Mouse (Mus musculus) MEL (cell line): ENCODE measurements at regions not wholly inside any gene's neighbourhood (a gene's known extent, or its start where the extent isn't known, plus 50 kb on each side); places are given as distances from the start of the nearest gene placed in this dataset.

Source experiments
- CHD2 ChIP-seq: IDR thresholded peaks from 2 replicates; pipeline ENCODE4 v1.6.1; 2011; ENCODE audit warnings: low read length, improper control_type of control experiment
- CTCF ChIP-seq, 3 experiments: IDR thresholded peaks in 2 of 3; conservative IDR thresholded peaks in 1 of 3; 2 replicates each; pipeline ENCODE4 v1.5.1; 2011 to 2012; ENCODE audit warnings: low read length in 3 of 3, low read depth in 2 of 3, mild to moderate bottlenecking in 2 of 3, improper control_type of control experiment in 1 of 3, inconsistent platforms in 1 of 3, mixed read lengths in 1 of 3, moderate library complexity in 1 of 3; ENCODE audit not compliant: control insufficient read depth in 1 of 3, insufficient read depth in 1 of 3, poor library complexity in 1 of 3, severe bottlenecking in 1 of 3
- ETS1 ChIP-seq: IDR thresholded peaks from 2 replicates; pipeline ENCODE4 v1.6.1; 2012; ENCODE audit warnings: low read depth, mild to moderate bottlenecking, inconsistent platforms, low read length, improper control_type of control experiment, moderate library complexity
- GATA1 ChIP-seq: IDR thresholded peaks from 2 replicates; pipeline ENCODE4 v1.6.1; 2011; ENCODE audit warnings: low read depth, low read length, improper control_type of control experiment
- MAX ChIP-seq: IDR thresholded peaks from 2 replicates; pipeline ENCODE4 v1.6.1; 2011; ENCODE audit warnings: low read length, improper control_type of control experiment
- MXI1 ChIP-seq: IDR thresholded peaks from 2 replicates; pipeline ENCODE4 v1.6.1; 2011; ENCODE audit warnings: mild to moderate bottlenecking, low read depth, low read length, improper control_type of control experiment
- MYC ChIP-seq: IDR thresholded peaks from 2 replicates; pipeline ENCODE4 v1.6.1; 2011; ENCODE audit warnings: low read depth, mild to moderate bottlenecking, low read length, improper control_type of control experiment, moderate library complexity
- NELFE ChIP-seq: IDR thresholded peaks from 2 replicates; pipeline ENCODE4 v1.6.1; 2011; ENCODE audit warnings: low read depth, low read length, improper control_type of control experiment
- NRF1 ChIP-seq: IDR thresholded peaks from 2 replicates; pipeline ENCODE4 v1.6.1; 2014; ENCODE audit warnings: low read depth, mild to moderate bottlenecking, inconsistent platforms, low read length, improper control_type of control experiment, moderate library complexity; ENCODE audit not compliant: poor library complexity, insufficient read depth, severe bottlenecking
- POLR2A ChIP-seq, 2 experiments: IDR thresholded peaks; 2 replicates each; pipeline ENCODE4 v1.6.1; 2011 to 2012; ENCODE audit warnings: low read length in 2 of 2, mild to moderate bottlenecking in 2 of 2, control low read depth in 1 of 2, improper control_type of control experiment in 1 of 2, low read depth in 1 of 2, moderate library complexity in 1 of 2; ENCODE audit not compliant: control insufficient read depth in 1 of 2, insufficient read depth in 1 of 2, poor library complexity in 1 of 2
- TAL1 ChIP-seq: IDR thresholded peaks from 2 replicates; pipeline ENCODE4 v1.6.1; 2012; ENCODE audit warnings: mild to moderate bottlenecking, inconsistent platforms, low read length, moderate library complexity, mixed read lengths
- USF1 ChIP-seq: IDR thresholded peaks from 2 replicates; pipeline ENCODE4 v1.6.1; 2014; ENCODE audit warnings: low read depth, mild to moderate bottlenecking, inconsistent platforms, low read length, improper control_type of control experiment, moderate library complexity

DNA sequence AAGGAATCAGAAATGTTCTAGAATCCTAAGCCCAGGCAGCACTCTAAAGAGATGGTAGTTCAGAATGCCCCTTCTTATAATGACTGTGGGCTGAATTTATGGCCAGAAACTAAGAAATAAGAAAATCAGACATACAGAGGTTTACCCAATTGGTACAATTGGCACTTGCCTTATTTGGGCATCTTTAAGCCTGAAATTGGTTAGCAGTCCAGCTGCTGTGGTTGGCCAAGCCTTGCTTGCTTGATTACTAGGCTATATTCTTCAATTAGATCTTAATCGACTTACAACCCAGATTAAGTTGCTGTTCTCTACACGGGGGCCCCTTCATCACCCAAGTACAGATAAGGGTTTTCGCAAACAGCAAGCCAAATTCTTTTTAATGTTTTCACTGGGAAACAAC is 60.1 kb upstream of the Thbs1 start:
- TF ChIP-seq CTCF (IDR thresholded peaks at IDR 0.05 in 2 of 3, conservative IDR thresholded peaks at IDR 0.05 in 1 of 3; ENCODE audit: control insufficient read depth in 1 of 3, insufficient read depth in 1 of 3, low read depth in 2 of 3, low read length in 3 of 3, poor library complexity in 1 of 3, severe bottlenecking in 1 of 3): no peak
- no peak for TF ChIP-seq MXI1
- TF ChIP-seq MAX: no peak
- TF ChIP-seq NRF1: no peak
- no peak for TF ChIP-seq USF1
- TF ChIP-seq POLR2A (IDR thresholded peaks at IDR 0.05; ENCODE audit: control insufficient read depth in 1 of 2, insufficient read depth in 1 of 2, low read depth in 1 of 2, low read length in 2 of 2, poor library complexity in 1 of 2): no peak
- no peak for TF ChIP-seq ETS1
- TF ChIP-seq CHD2: no peak
- no peak for TF ChIP-seq NELFE
- no peak for TF ChIP-seq GATA1
- TF ChIP-seq TAL1: no peak
- TF ChIP-seq MYC: no peak
